Mouse (Mus musculus) heart, embryonic 13.5 days (tissue): Measurements from ENCODE around the gene Agap2. TPM values are rescaled to one million over a fixed set of nuclear protein-coding genes. Genes with fewer than 3 reads are reported as not detected.

Source experiments
- ATAC-seq: fragments of 200-750 bp; cut with Nextera tagmentation; 2 replicates; pipeline ENCODE4 v1.8.0; 2017; ENCODE audit warnings: moderate TSS enrichment; ENCODE audit not compliant: insufficient number of reproducible peaks, low FRiP score, low TSS enrichment; ENCODE audit errors: extremely low read depth
- H3K27ac ChIP-seq: fragments of 300-500 bp; sonication (generic); replicated peaks from 2 replicates; pipeline ENCODE4 v1.5.1; 2015; ENCODE audit warnings: moderate library complexity, mild to moderate bottlenecking, inconsistent platforms
- H3K27me3 ChIP-seq: fragments of 300-500 bp; sonication (generic); replicated peaks from 2 replicates; pipeline ENCODE4 v1.6.1; 2015; ENCODE audit warnings: mild to moderate bottlenecking, inconsistent platforms
- H3K36me3 ChIP-seq: fragments of 300-500 bp; sonication (generic); 2 replicates; pipeline ENCODE4 v1.6.1; 2015; ENCODE audit warnings: mild to moderate bottlenecking, inconsistent platforms
- H3K4me1 ChIP-seq: fragments of 300-500 bp; sonication (generic); 2 replicates; pipeline ENCODE4 v1.6.1; 2015; ENCODE audit warnings: inconsistent platforms
- H3K4me2 ChIP-seq: fragments of 300-500 bp; sonication (generic); 2 replicates; pipeline ENCODE4 v1.6.1; 2015; ENCODE audit warnings: inconsistent platforms, mild to moderate bottlenecking, moderate library complexity
- H3K4me3 ChIP-seq: fragments of 300-500 bp; sonication (generic); 2 replicates; pipeline ENCODE4 v1.5.1; 2015; ENCODE audit warnings: moderate library complexity, mild to moderate bottlenecking, inconsistent platforms
- H3K9ac ChIP-seq: fragments of 300-500 bp; sonication (generic); 2 replicates; pipeline ENCODE4 v1.6.1; 2015; ENCODE audit warnings: inconsistent platforms, mild to moderate bottlenecking, moderate library complexity
- H3K9me3 ChIP-seq: fragments of 300-500 bp; sonication (generic); 2 replicates; pipeline ENCODE4 v1.6.1; 2016; ENCODE audit warnings: inconsistent platforms
- WGBS: fragments of 180-500 bp; shearing (Covaris S2); methylation state at CpG from one replicate; pipeline ENCODE4 v1.1.7; 2015; ENCODE audit warnings: mixed read lengths; 5-methylcytosine and 5-hydroxymethylcytosine counted together
- polyA plus RNA-seq: library from polyadenylated mRNA; unstranded; fragments of >200 nt; fragmentation: Nextera tagmentation; extraction: Ambion mirVana; gene quantifications from 2 replicates; pipeline ENCODE4 v1.2.1, GENCODE M21; 2015

Agap2 gene
- polyA plus RNA-seq, 1 experiment from 2014 or later = not detected

DNA sequence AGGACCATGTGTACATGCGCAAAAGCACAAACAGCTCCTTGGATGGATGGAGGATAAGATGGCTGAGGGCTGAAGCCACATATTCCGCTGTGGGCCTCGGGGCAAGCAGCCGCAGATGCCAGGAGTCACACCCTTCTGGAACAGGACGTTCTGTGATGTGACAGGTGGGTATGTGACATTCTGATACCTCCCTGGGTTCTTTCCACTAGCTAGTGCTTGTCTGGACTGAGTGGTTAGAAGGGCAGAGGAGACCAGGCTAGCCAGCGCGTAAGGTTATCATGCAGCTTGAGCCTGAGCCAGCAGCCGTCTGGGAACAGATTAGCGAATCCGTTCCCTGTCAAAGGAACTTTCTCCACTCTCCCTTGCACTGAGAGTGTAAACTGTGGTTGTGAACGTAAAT is 65.9 kb downstream of the Agap2 start:
- H3K27ac ChIP-seq = no peak overlapping the region
- H3K4me2 ChIP-seq = no peak overlapping the region
- no peaks in the 10 kb centered on the region for H3K4me1 ChIP-seq
- no peaks in the 10 kb centered on the region for H3K36me3 ChIP-seq
- H3K9me3 ChIP-seq = 0 out of 2 replicates have a peak, but pooled peaks cover 4% of the 10 kb centered on the region
- no peaks in the 10 kb centered on the region for H3K27me3 ChIP-seq
- H3K9ac ChIP-seq = no peak overlapping the region
- no peak for ATAC-seq
- H3K4me3 ChIP-seq = no peak overlapping the region
- 62% methylated on average over 11 of the region's 11 CpGs for WGBS

DNA sequence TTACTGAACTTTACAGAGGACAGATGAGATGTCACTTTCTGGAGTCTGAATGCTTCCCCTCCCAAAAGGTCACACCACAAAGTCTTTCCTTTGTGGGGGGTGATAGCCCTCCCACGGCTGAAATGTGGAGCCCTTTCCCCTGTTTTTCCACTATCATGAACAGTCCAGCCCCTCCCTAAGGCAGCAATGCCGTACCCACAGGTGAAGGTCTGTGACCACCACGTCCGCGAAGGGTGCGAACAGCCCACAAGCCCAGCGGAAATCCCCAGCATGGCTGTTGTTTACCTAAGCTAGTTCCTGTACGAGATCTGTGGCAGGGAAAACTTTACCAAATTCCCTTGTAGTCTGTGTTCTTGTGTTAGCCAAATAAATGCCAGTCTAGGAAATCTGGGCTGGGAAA is 66.4 kb downstream of the Agap2 start:
- H3K4me1 ChIP-seq = no peaks in the 10 kb centered on the region
- H3K9me3 ChIP-seq = 0 out of 2 replicates have a peak, but pooled peaks cover 4% of the 10 kb centered on the region
- no peak overlapping the region for H3K4me2 ChIP-seq
- H3K27ac ChIP-seq = no peak overlapping the region
- 66% methylated on average over 8 of the region's 8 CpGs for WGBS
- no peaks in the 10 kb centered on the region for H3K36me3 ChIP-seq
- H3K27me3 ChIP-seq = no peaks in the 10 kb centered on the region
- ATAC-seq = no peak
- no peak overlapping the region for H3K4me3 ChIP-seq
- H3K9ac ChIP-seq = no peak overlapping the region

Other genes starting within 250 kb of the Agap2 start
- 6.4 and 8.6 TPM in 2 replicates for gene Atp23, start 173.9 kb upstream of the Agap2 start, polyA plus RNA-seq
- gene Ctdsp2, start 96.6 kb upstream of the Agap2 start, polyA plus RNA-seq = 37.1 and 39.6 TPM in 2 replicates
- gene Avil, start 74.6 kb upstream of the Agap2 start, polyA plus RNA-seq = 0.17 and 0.21 TPM in 2 replicates
- 86.6 and 92.5 TPM in 2 replicates for gene Tsfm, start 44.4 kb upstream of the Agap2 start, polyA plus RNA-seq
- 36.3 and 41.7 TPM in 2 replicates for gene Mettl1, start 33.9 kb upstream of the Agap2 start, polyA plus RNA-seq
- gene Eef1akmt3, start 33.8 kb upstream of the Agap2 start, polyA plus RNA-seq = 0.33 and 0.34 TPM in 2 replicates
- gene Cyp27b1, start 27.0 kb upstream of the Agap2 start, polyA plus RNA-seq = 0.10 and 0.21 TPM in 2 replicates
- gene March9, start 15.1 kb upstream of the Agap2 start, polyA plus RNA-seq = 0.12 and 0.18 TPM in 2 replicates
- gene Cdk4, start 11.8 kb upstream of the Agap2 start, polyA plus RNA-seq = 1,002 and 1,117 TPM in 2 replicates
- 110 and 114 TPM in 2 replicates for gene Tspan31, start 5.0 kb upstream of the Agap2 start, polyA plus RNA-seq
- 48.0 and 49.5 TPM in 2 replicates for gene Os9, start 45.8 kb downstream of the Agap2 start, polyA plus RNA-seq
- gene B4galnt1, start 89.9 kb downstream of the Agap2 start, polyA plus RNA-seq = 1.2 and 1.7 TPM in 2 replicates
- 18.0 and 21.5 TPM in 2 replicates for gene Slc26a10, start 105.4 kb downstream of the Agap2 start, polyA plus RNA-seq
- gene Arhgef25, start 114.8 kb downstream of the Agap2 start, polyA plus RNA-seq = 21.4 and 21.6 TPM in 2 replicates
- 65.2 and 67.7 TPM in 2 replicates for gene Dtx3, start 120.4 kb downstream of the Agap2 start, polyA plus RNA-seq
- 23.2 and 23.8 TPM in 2 replicates for gene Pip4k2c, start 136.3 kb downstream of the Agap2 start, polyA plus RNA-seq
- 0.32 and 0.63 TPM in 2 replicates for gene Kif5a, start 188.1 kb downstream of the Agap2 start, polyA plus RNA-seq
- gene Dctn2, start 191.1 kb downstream of the Agap2 start, polyA plus RNA-seq = 133 and 136 TPM in 2 replicates
- 12.6 and 12.7 TPM in 2 replicates for gene Mbd6, start 213.7 kb downstream of the Agap2 start, polyA plus RNA-seq
- gene Mars, start 236.5 kb downstream of the Agap2 start, polyA plus RNA-seq = 84.0 and 86.4 TPM in 2 replicates
- 1.7 and 1.9 TPM in 2 replicates for gene Arhgap9, start 246.7 kb downstream of the Agap2 start, polyA plus RNA-seq